Mouse (Mus musculus): ENCODE data around the gene Gm10490.
"Not testable (repeated sequence)": the region's sequence is repeated elsewhere in the genome, so short reads cannot be mapped to it uniquely, and the experiment has no call there.

Gene Gm10490

DNA sequence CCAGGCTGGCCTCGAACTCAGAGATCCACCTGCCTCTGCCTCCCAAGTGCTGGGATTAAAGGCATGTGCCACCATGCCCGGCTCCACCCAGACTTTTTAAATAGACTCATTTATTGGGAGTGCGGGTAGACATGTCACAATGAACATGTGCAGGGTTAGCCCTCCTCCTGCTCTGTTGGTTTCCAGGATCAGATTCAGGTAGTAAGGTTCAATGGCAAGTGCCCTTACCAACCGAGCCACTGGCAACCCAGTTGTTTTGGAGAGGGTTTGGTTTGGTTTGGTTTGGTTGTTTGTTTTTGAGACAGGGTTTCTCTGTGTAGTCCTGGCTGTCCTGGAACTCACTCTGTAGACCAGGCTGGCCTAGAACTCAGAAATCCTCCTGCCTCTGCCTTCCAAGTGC lies at the start of gene Gm10490:
Gene Gm10490, plus strand, starts transcription at position 301 of the 400 bp plus-strand sequence.
- not testable (repeated sequence) for DNase-seq

DNA sequence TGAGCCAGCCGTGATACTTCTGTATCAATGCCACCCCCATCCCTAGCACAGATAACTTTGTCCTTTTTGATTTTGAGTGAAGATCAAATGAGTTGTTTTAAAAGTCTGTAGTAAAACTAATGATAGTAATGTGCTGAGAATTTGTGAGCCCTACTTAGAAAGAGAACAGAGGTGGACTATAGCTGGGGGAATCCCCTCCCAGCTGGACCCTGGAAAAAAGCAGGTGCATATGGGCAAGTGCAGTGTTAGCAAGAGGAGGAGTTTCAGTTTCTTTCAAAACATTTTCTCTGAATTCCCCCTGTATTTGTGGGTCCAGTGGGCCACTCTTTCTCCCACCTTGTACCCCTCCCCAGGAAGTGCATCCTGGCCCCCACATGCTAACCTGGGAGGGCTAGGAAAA lies 46.2 kb upstream of the Gm10490 start:
- no peak for DNase-seq

DNA sequence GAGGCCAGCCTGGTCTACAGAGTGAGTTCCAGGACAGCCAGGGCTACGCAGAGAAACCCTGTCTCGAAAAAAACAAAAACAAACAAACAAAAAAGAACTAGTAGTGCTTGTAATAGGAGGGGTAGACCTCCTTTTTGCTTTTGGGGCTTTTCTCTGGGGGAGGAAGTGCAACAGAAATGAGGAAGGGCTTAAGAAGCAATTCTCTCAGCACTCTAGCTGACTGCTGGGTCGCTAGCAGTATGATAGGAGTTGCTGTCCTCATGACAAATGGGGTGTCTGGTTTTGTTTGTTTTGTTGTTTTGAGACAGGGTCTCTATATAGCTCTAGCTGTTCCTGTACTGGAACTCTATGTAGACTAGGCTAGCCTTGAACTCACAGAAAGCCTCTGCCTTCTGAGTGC lies 44.8 kb upstream of the Gm10490 start:
- DNase-seq: no peak

DNA sequence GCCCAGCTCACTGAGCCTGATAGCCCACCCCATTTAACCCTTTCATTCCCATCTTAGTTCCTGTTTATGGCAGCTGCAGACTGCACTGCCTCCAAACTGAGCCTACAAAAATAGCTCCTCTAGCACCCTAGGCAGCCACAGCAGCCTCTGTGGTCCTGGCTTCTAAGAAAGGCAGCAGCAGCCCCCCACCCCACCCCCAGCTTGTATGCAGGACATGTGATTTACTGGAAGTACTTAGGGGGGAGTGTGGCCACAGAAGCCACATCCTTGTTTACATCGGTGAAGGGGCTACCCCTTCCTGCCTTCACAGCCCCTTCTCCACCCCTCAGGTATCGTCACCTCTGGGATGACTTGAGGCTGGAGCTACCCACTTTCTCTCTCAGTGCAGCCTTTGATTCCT lies 44.0 kb upstream of the Gm10490 start:
- no peak for DNase-seq

- DNase-seq: no peak
Observed at GRCm38 (mm10) chrX:7865786-7866185, 43.6 kb upstream of the Gm10490 start.

DNA sequence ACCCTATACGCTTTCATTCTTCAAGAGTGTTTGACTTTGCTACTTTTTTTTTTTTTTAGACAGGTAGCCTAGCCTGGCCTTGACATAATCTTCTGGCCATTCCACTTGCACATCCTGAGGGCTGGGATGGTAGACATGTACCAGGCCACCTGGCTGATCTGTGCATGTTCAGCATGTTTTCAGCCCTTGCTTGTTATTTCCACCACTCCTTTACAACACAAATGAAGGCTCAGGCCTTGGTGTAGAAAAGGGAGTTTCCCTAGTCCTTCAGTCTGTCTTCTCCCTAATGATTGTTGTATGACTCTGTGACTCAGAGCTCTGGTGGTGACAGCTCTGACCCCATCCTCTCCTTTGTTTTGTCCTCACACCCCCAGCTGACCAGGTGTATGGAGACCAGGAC lies 42.2 kb upstream of the Gm10490 start:
- DNase-seq: no peak

- DNase-seq: no peak
Observed at GRCm38 (mm10) chrX:7868506-7868905, 40.8 kb upstream of the Gm10490 start.

GRCm38 (mm10) chrX:7869826-7870225 lies 39.5 kb upstream of the Gm10490 start:
- no peak for DNase-seq

DNA sequence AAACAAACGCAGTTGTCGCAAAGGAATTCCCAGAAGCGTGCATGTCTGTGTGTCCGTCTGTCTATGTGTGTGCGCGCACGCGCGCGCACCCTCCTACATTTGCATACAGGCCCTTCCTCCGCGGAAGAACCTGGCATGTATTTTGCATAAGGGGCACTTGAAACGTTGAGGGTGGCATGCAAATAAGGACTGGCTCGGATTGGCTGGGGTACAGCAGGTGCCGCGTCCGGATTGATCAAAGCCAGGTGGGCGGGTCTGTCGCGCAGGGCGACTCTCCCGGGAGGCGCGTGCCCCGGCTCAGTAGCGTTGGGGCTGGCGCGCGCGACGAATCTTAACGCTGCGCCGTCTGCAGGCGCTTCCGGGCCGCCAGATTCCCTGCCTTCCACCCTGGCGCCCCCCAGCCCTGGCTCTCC lies 31.3 kb upstream of the Gm10490 start, which contains the start of gene Pim2:
Gene Pim2, plus strand, starts transcription at position 256 of the 413 bp plus-strand sequence.
- DNase-seq: peak; percentile 88

DNA sequence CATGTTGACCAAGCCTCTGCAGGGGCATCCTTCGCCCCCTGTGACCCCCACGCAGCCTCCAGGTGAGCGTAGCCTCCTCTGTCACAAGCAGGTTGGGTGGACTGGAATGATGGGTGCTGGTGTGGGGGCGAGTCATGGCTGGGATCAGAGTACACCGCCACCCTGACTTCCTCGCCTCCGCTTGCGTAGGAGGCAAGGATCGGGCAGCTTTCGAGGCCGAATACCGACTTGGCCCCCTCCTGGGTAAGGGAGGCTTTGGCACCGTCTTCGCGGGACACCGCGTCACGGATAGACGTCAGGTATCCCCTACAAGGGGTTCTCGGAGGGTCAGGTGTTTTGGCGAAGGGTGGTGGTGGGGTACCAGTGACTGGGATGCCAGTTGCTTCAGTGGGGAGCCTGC lies 30.8 kb upstream of the Gm10490 start:
- no peak for DNase-seq

DNA sequence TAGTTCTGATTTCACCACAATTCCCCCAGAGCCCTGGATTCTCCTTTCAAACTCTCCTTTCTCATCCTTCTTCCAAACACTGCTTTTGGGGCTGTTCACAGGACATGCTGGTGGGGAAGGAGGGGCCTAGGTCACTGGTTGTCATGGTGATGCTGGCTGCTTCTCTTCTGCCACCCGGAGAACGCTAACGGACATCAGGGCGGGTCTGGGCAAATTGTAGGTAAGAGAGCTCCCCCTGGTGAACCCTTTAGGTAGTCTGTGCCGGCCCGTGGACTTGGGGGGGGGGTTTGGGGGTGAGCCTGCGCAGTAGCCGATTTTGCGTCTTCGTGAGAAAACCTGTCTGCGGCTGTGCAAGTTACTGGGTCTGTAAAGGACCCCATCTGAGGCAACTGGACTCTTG lies 29.5 kb upstream of the Gm10490 start:
- peak; percentile 70 for DNase-seq

DNA sequence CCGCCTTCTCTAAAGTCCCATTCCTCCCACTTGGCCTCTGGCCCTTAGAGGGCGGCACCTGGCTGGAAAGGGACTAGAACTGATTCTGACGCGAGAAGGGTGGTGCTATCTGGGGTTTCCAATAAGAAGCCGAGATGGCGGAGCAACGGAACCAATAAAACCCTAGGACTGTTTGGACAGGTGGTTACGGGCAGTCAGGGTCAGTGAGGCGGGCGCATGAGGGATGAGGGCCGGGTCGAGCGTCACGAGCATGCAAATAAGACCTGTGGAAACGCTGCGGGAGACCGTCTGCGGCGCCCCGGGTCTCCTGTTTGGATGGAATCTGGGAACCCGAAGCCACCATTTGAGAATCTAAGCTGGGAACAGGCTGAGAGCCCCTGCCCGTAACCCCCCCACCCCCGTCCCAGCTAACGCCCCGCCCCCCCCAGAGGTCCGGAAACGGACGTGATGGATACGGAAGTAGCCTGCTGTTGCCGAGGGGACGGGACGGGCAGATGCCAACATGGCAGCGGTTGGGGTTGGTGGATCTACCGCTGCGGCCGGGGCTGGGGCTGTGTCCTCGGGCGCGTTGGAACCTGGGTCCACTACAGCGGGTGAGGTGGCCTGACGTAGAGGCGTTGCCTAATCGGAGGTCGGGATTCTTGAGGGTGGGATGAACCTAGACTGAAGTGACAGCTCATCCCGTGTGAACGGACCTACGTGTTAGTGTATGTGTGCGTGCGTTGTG lies 25.3 kb upstream of the Gm10490 start, which contains the start of gene Slc35a2:
Gene Slc35a2, plus strand, starts transcription at position 188 of the 727 bp plus-strand sequence.
- peak; percentile 90 for DNase-seq

DNA sequence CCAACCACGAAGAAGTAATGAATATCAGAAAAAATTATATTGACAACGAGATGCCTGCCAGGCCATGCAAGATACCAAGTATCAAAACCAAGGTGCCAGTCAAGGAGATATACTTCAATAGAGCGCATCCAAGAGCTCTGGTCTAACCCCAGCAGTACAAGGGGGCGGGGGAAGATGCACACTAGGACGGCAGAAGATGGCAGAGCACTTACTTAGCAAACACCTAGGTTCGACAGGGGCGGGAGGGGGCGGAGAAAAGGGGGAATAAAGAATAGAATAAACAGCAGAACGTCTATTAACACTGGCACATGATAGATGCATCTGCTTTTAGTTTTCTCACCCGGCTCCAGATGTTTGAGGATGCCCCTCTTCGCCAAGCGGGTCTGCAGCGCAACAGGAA lies 11.1 kb upstream of the Gm10490 start:
- DNase-seq: no peak

DNA sequence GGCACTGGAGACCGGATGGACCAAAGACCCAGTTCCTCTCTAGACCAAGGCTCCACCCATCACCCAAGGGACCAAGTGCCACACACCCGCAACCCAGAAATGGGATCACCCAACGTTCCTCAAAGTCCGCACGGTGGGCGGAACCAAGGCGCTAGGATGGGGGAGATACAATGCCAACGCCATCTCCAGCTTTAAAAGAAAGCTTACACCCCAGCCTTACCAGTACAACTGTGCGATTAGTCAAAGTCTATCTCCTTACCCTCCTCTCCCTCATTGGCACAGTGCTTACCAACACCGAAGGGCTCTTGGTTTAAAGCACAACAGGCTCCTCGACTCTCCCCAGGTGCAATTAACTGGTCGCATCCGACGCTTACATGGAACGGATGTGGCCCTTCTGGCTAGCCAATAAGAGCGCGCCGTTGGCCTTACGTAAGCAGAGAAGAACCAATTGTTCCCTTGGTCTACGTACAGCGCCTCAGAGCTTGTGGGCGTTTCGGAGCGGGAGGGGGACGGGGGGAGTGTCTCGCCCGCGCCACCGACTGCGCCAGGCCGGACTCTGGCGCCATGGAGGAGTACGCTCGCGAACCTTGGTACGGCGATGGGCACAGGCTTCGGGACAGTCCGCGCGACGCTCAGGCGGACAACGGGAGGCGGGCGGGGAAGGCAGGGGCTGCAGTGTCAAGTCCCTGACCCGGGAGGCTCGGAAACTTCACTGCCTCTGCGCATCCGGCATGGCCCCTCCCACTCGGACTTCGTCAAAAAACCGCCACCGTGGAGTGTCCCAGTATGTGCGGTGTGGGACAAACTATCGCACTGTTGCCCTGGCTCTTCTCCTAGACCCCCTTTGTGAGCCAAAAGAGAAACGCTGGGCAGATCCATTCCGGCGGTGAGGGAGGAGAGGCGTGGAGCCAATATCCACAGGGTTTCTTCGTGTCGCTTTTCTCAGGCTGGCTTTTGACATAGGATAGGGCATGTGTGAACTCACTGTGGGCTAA lies 10.2 kb upstream of the Gm10490 start, which contains the start of the genes Pqbp1 and Timm17b:
Gene Pqbp1, minus strand, starts transcription at position 390 of the 995 bp plus-strand sequence.
Gene Timm17b, plus strand, starts transcription at position 478 of the 995 bp plus-strand sequence.
- peak; percentile 93 for DNase-seq

DNA sequence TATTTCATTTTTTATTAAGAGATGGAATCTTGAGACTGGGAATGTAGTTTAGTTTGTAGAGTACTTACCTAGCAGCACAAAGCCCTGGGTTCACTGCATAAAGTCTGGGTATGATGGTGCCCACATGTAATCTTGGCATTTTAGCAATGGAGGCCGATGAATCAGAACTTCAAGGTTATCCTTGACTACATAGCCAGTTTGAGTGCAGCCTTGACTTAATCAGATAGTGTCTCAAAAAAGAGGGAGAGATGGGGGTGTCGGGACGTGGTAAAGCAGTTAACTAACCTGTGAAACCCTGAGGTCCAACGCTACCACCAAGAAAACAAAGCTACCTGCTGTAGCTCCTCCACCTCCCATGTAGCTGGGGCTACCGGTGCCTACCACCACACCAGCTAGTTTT lies 4.9 kb upstream of the Gm10490 start:
- DNase-seq: no peak

DNA sequence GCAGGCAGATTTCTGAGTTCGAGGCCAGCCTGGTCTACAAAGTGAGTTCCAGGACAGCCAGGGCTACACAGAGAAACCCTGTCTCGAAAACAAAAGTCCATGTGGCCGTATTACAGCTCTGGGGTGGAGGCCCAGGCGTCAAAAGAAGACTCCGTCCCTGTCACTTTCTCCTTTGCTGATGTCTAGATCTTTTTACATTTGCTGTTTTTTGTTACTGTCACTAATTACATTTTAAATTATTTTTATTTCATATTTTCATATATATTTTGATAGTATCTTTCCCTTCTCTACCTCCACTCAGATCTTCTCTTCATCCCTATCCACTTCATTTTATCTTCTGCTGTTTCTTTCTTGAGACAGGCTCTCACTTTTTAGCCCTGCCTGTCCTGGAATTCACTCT lies 1.6 kb upstream of the Gm10490 start, which contains the start of gene Gm10491:
Gene Gm10491, minus strand, starts transcription at position 101 of the 400 bp plus-strand sequence.
- DNase-seq: no peak

GRCm38 (mm10) chrX:7910473-7910872 lies 1.1 kb downstream of the Gm10490 start:
- no peak for DNase-seq

GRCm38 (mm10) chrX:7915669-7916068 lies 6.3 kb downstream of the Gm10490 start:
- DNase-seq: peak; percentile 23

- not testable (repeated sequence) for DNase-seq
Observed at GRCm38 (mm10) chrX:7917960-7918359, 8.6 kb downstream of the Gm10490 start.

GRCm38 (mm10) chrX:7919601-7920383 lies 10.4 kb downstream of the Gm10490 start, which contains the start of gene Pcsk1n:
Gene Pcsk1n (plus strand): TSS chrX:7919822.
- no peak for DNase-seq

DNA sequence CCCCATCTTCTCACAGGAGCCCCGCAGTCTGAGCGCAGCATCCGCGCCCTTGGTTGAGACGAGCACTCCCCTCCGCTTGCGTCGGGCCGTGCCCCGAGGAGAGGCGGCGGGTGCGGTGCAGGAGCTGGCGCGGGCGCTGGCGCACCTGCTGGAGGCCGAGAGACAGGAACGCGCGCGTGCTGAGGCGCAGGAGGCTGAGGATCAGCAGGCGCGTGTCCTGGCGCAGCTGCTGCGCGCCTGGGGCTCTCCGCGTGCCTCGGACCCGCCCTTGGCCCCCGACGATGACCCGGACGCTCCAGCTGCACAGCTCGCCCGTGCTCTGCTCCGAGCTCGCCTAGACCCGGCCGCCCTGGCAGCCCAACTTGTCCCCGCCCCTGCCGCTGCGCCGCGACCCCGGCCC lies 12.7 kb downstream of the Gm10490 start:
- DNase-seq: no peak

- no peak for DNase-seq
Observed at GRCm38 (mm10) chrX:7926266-7926665, 16.9 kb downstream of the Gm10490 start.

Measured in kidney, postnatal 14 days (tissue).